Mouse (Mus musculus): ENCODE measurements around the gene Mgat5. TPM values are rescaled to one million over a fixed set of nuclear protein-coding genes. Genes with fewer than 3 reads are reported as not detected.
A peak's percentile ranks its signal among the peaks of the same experiment; 100 is the strongest.

The Mgat5 gene
- polyA plus RNA-seq, 1 experiment from 2014 or later: 4.6 TPM

DNA sequence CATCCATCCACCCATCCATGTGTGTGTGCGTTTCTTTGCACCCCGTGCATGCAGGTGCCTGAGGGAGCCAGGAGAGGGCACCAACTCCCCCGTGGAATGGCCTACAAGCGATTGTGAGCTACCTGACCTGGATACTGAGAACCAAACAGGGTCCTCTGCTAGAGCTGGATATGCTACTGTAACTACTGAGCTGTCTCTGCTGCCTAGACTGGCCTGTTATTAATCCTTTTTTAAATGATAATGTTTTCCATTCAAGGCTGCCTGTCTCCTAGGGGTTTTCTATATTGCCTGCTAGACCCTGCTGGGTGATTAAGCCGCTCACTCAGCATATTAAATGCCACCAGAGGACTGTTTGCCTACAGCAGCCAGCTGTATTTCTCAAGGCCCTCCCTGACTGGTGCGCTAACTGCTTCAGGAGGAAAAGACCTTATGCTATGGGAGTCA, 34.1 kb downstream of the Mgat5 start:
- H3K4me3 ChIP-seq (replicated peaks; ENCODE audit: low read depth, low read length): no peak overlapping the region
- no peak overlapping the region for H3K27ac ChIP-seq
- no peaks in the 10 kb centered on the region for H3K36me3 ChIP-seq (ENCODE audit: insufficient read depth, low read length)
- no peaks in the 10 kb centered on the region for H3K4me1 ChIP-seq (replicated peaks; ENCODE audit: insufficient read depth, low read length)
- 58% methylated on average over 6 of the region's 6 CpGs for WGBS
- DNase-seq (ENCODE audit: low spot score): no peak
- no peak for ATAC-seq (replicated peaks; ENCODE audit: low FRiP score, low read depth)
- no peak overlapping the region for H3K4me2 ChIP-seq (ENCODE audit: low read length)
- TF ChIP-seq CTCF (IDR thresholded peaks at IDR 0.05; ENCODE audit: low read depth): peak; percentile 40; the same call in 1 of the 2 replicates
- no peak overlapping the region for H3K9ac ChIP-seq (ENCODE audit: low read depth, low read length)
- no peaks in the 10 kb centered on the region for H3K9me3 ChIP-seq (replicated peaks; ENCODE audit: low read length)
- no peaks in the 10 kb centered on the region for H3K27me3 ChIP-seq (ENCODE audit: insufficient read depth, low read length)

GRCm38 (mm10) chr1:127239914-127240313, 35.1 kb downstream of the Mgat5 start:
- Histone ChIP-seq H3K4me2 (ENCODE audit: low read length) (no peak overlapping the region), H3K4me1 (replicated peaks; ENCODE audit: insufficient read depth, low read length) (no peaks in the 10 kb centered on the region), H3K36me3 (ENCODE audit: insufficient read depth, low read length) (no peaks in the 10 kb centered on the region), H3K4me3 (replicated peaks; ENCODE audit: low read depth, low read length) (no peak overlapping the region), H3K27ac (no peak overlapping the region), H3K27me3 (ENCODE audit: insufficient read depth, low read length) (no peaks in the 10 kb centered on the region), H3K9me3 (replicated peaks; ENCODE audit: low read length) (no peaks in the 10 kb centered on the region), H3K9ac (ENCODE audit: low read depth, low read length) (no peak overlapping the region)
- no peak for DNase-seq (ENCODE audit: low spot score)
- no peak for TF ChIP-seq CTCF (IDR thresholded peaks at IDR 0.05; ENCODE audit: low read depth)
- WGBS: 25% methylated on average over 6 of the region's 6 CpGs
- no peak for ATAC-seq (replicated peaks; ENCODE audit: low FRiP score, low read depth)

- no peaks in the 10 kb centered on the region for H3K4me1 ChIP-seq (replicated peaks; ENCODE audit: insufficient read depth, low read length)
- no peak overlapping the region for H3K9ac ChIP-seq (ENCODE audit: low read depth, low read length)
- no peak overlapping the region for H3K27ac ChIP-seq
- no peak overlapping the region for H3K4me2 ChIP-seq (ENCODE audit: low read length)
- no peaks in the 10 kb centered on the region for H3K9me3 ChIP-seq (replicated peaks; ENCODE audit: low read length)
- no peaks in the 10 kb centered on the region for H3K27me3 ChIP-seq (ENCODE audit: insufficient read depth, low read length)
- DNase-seq (ENCODE audit: low spot score): no peak
- WGBS: 79% methylated on average over 15 of the region's 15 CpGs
- no peak for TF ChIP-seq CTCF (IDR thresholded peaks at IDR 0.05; ENCODE audit: low read depth)
- H3K36me3 ChIP-seq (ENCODE audit: insufficient read depth, low read length): no peaks in the 10 kb centered on the region
- no peak for ATAC-seq (replicated peaks; ENCODE audit: low FRiP score, low read depth)
- H3K4me3 ChIP-seq (replicated peaks; ENCODE audit: low read depth, low read length): no peak overlapping the region
Observed at GRCm38 (mm10) chr1:127242151-127242887, 37.5 kb downstream of the Mgat5 start.

DNA sequence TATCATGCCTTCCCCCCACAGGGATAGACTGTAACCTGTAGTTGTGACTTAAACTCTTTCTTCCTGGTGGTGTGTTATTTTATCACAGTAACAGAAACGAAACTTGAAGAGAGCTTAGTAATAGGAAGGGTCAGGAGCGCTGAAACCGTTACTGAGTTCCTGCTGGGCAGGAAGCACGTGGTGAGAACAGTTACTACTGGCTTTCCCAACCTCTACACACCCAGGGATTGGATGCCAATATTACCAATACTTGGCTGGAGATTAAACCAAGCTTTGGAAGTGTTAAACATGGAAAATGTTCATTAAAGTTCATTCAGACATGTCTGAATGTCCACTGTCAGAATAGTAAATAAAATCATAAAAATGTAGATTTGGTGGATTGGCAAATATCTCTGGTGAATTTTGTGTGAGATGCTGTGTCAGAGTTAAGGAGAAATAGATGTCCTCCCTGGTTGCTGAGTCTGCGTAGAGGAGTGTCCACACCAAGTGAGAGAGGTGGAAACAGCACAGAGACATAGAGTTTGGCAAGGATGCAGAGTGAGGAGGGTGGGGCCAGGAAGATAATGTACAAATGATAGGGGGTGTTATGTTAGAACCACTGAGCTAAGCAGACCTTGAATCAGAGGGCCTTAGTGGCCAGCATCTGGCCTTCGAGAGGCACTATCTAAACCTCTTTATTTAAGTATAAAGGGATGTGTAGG, 38.2 kb downstream of the Mgat5 start:
- H3K27ac ChIP-seq: no peak overlapping the region
- no peaks in the 10 kb centered on the region for H3K36me3 ChIP-seq (ENCODE audit: insufficient read depth, low read length)
- H3K9me3 ChIP-seq (replicated peaks; ENCODE audit: low read length): no peaks in the 10 kb centered on the region
- WGBS: 66% methylated on average over 6 of the region's 6 CpGs
- TF ChIP-seq CTCF (IDR thresholded peaks at IDR 0.05; ENCODE audit: low read depth): no peak
- H3K4me2 ChIP-seq (ENCODE audit: low read length): no peak overlapping the region
- ATAC-seq (replicated peaks; ENCODE audit: low FRiP score, low read depth) (no peak), DNase-seq (ENCODE audit: low spot score) (peak; percentile 29)
- no peaks in the 10 kb centered on the region for H3K4me1 ChIP-seq (replicated peaks; ENCODE audit: insufficient read depth, low read length)
- no peak overlapping the region for H3K9ac ChIP-seq (ENCODE audit: low read depth, low read length)
- H3K4me3 ChIP-seq (replicated peaks; ENCODE audit: low read depth, low read length): no peak overlapping the region
- no peaks in the 10 kb centered on the region for H3K27me3 ChIP-seq (ENCODE audit: insufficient read depth, low read length)

- Histone ChIP-seq H3K4me3 (replicated peaks; ENCODE audit: low read depth, low read length) (no peak overlapping the region), H3K27me3 (ENCODE audit: insufficient read depth, low read length) (no peaks in the 10 kb centered on the region), H3K9ac (ENCODE audit: low read depth, low read length) (no peak overlapping the region), H3K36me3 (ENCODE audit: insufficient read depth, low read length) (no peaks in the 10 kb centered on the region), H3K4me2 (ENCODE audit: low read length) (no peak overlapping the region), H3K9me3 (replicated peaks; ENCODE audit: low read length) (no peaks in the 10 kb centered on the region), H3K27ac (no peak overlapping the region), H3K4me1 (replicated peaks; ENCODE audit: insufficient read depth, low read length) (no peaks in the 10 kb centered on the region)
- ATAC-seq (replicated peaks; ENCODE audit: low FRiP score, low read depth) (no peak), DNase-seq (ENCODE audit: low spot score) (no peak)
- no peak for TF ChIP-seq CTCF (IDR thresholded peaks at IDR 0.05; ENCODE audit: low read depth)
- 90% methylated on average over 11 of the region's 11 CpGs for WGBS
Observed at GRCm38 (mm10) chr1:127244054-127244770, 39.4 kb downstream of the Mgat5 start.

DNA sequence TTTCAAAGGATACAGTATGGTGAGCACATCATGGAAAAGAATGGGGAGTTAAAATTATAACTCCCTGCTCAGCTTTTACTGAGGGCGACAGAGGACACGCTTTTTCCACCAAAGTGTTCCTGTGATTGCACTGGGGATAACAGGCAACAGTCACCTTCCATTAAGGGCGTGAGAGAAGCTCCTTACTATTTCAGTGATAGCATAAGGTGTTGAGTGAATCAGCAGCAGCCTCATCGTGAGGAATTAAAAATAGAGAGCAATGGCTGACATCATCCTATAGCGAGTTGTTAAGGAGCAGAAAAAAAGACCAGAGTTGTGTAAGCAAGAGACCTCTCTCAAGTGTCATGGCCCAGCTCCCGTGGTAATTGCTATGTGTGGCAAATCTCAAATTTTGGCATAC, 41.3 kb downstream of the Mgat5 start:
- WGBS: 85% methylated on average over 6 of the region's 6 CpGs
- no peak for TF ChIP-seq CTCF (IDR thresholded peaks at IDR 0.05; ENCODE audit: low read depth)
- no peak overlapping the region for H3K27ac ChIP-seq
- H3K4me3 ChIP-seq (replicated peaks; ENCODE audit: low read depth, low read length): no peak overlapping the region
- no peaks in the 10 kb centered on the region for H3K27me3 ChIP-seq (ENCODE audit: insufficient read depth, low read length)
- no peak overlapping the region for H3K9ac ChIP-seq (ENCODE audit: low read depth, low read length)
- no peak overlapping the region for H3K4me2 ChIP-seq (ENCODE audit: low read length)
- ATAC-seq (replicated peaks; ENCODE audit: low FRiP score, low read depth): no peak
- DNase-seq (ENCODE audit: low spot score): no peak
- H3K4me1 ChIP-seq (replicated peaks; ENCODE audit: insufficient read depth, low read length): no peaks in the 10 kb centered on the region
- no peaks in the 10 kb centered on the region for H3K9me3 ChIP-seq (replicated peaks; ENCODE audit: low read length)
- H3K36me3 ChIP-seq (ENCODE audit: insufficient read depth, low read length): no peaks in the 10 kb centered on the region
